In genomic region chr5:34547410-34547809, GRCm38 (mm10) we compare ENCODE assay signal across 8 mouse cellular contexts. TPM values are rescaled to one million over a fixed set of nuclear protein-coding genes. Genes with fewer than 3 reads are reported as not detected.
A peak's percentile ranks its signal among the peaks of the same experiment; 100 is the strongest.
DNase-seq lines count a peak whose midpoint lies in the region; ATAC-seq and TF ChIP-seq lines count a peak whose summit lies in the region.

No protein-coding gene starts in this region.

- peak; percentile 60 for DNase-seq in kidney, adult 2 months
- DNase-seq in ES-CJ7 (ENCODE audit: low read depth, low spot score) = peak; percentile 70
- DNase-seq in embryo, embryonic 10 days (ENCODE audit: low spot score) = peak; percentile 68
- DNase-seq in lung, postnatal 36 days = peak; percentile 75
- no peak for DNase-seq in heart, embryonic 10.5 days (ENCODE audit: low spot score)

- H3K9ac ChIP-seq in kidney, embryonic 16.5 days (replicated peaks; ENCODE audit: low read length) = no peak overlapping the region
- H3K9ac ChIP-seq in forebrain, embryonic 15.5 days (replicated peaks) = no peak overlapping the region

- no peaks in the 10 kb centered on the region for H3K27me3 ChIP-seq in kidney, adult 2 months (replicated peaks; ENCODE audit: control insufficient read depth, insufficient read depth, low read length)
- no peaks in the 10 kb centered on the region for H3K27me3 ChIP-seq in kidney, embryonic 16.5 days (ENCODE audit: insufficient read depth, low read length)
- peaks cover 6% of the 10 kb centered on the region; the same call in 1 of the 2 replicates for H3K27me3 ChIP-seq in heart, embryonic 10.5 days (ENCODE audit: insufficient read depth, poor library complexity, severe bottlenecking)
- no peaks in the 10 kb centered on the region for H3K27me3 ChIP-seq in forebrain, embryonic 15.5 days

- H3K27ac ChIP-seq in kidney, adult 2 months (ENCODE audit: insufficient read depth, low read depth, low read length) = no peak overlapping the region
- H3K27ac ChIP-seq in kidney, embryonic 16.5 days (ENCODE audit: low read length) = no peak overlapping the region
- no peak overlapping the region for H3K27ac ChIP-seq in heart, embryonic 10.5 days
- H3K27ac ChIP-seq in forebrain, embryonic 15.5 days (replicated peaks) = no peak overlapping the region

- no peak for ATAC-seq in kidney, embryonic 16.5 days (ENCODE audit: low FRiP score, low TSS enrichment)
- no peak for ATAC-seq in monocyte, adult 5-6 weeks (replicated peaks; ENCODE audit: insufficient number of reproducible peaks, low FRiP score, low TSS enrichment, poor library complexity, severe bottlenecking)
- ATAC-seq in forebrain, embryonic 15.5 days (replicated peaks) = no peak

- TF ChIP-seq POLR2A in kidney, adult 2 months (IDR thresholded peaks at IDR 0.05; ENCODE audit: low read depth, low read length) = no peak

- 0 out of 2 replicates have a peak, but pooled peaks cover 3% of the 10 kb centered on the region for H3K4me1 ChIP-seq in kidney, adult 2 months (ENCODE audit: control insufficient read depth, insufficient read depth, low read length)
- peaks cover 6% of the 10 kb centered on the region for H3K4me1 ChIP-seq in kidney, embryonic 16.5 days (ENCODE audit: insufficient read depth, low read length)
- peaks cover 13% of the 10 kb centered on the region for H3K4me1 ChIP-seq in heart, embryonic 10.5 days
- peaks cover 22% of the 10 kb centered on the region for H3K4me1 ChIP-seq in forebrain, embryonic 15.5 days

- no peak overlapping the region for H3K4me2 ChIP-seq in kidney, embryonic 16.5 days (replicated peaks; ENCODE audit: low read depth, low read length)
- no peak overlapping the region for H3K4me2 ChIP-seq in forebrain, embryonic 15.5 days (replicated peaks)

- no peaks in the 10 kb centered on the region for H3K9me3 ChIP-seq in kidney, embryonic 16.5 days (ENCODE audit: low read length)
- no peaks in the 10 kb centered on the region for H3K9me3 ChIP-seq in heart, embryonic 10.5 days
- no peaks in the 10 kb centered on the region for H3K9me3 ChIP-seq in forebrain, embryonic 15.5 days

- H3K4me3 ChIP-seq in kidney, adult 2 months (ENCODE audit: insufficient read depth, low read depth, low read length) = no peak overlapping the region
- H3K4me3 ChIP-seq in kidney, embryonic 16.5 days (ENCODE audit: low read length) = no peak overlapping the region
- no peak overlapping the region for H3K4me3 ChIP-seq in heart, embryonic 10.5 days
- H3K4me3 ChIP-seq in forebrain, embryonic 15.5 days = no peak overlapping the region

- peak; percentile 67 for TF ChIP-seq CTCF in kidney, adult 2 months (conservative IDR thresholded peaks at IDR 0.05; ENCODE audit: insufficient read depth, insufficient read length, low read depth, low read length)

- no peaks in the 10 kb centered on the region for H3K36me3 ChIP-seq in kidney, adult 2 months (ENCODE audit: control insufficient read depth, insufficient read depth, low read length)
- H3K36me3 ChIP-seq in kidney, embryonic 16.5 days (ENCODE audit: insufficient read depth, low read length) = peaks cover 7% of the 10 kb centered on the region
- peaks cover 13% of the 10 kb centered on the region for H3K36me3 ChIP-seq in heart, embryonic 10.5 days
- H3K36me3 ChIP-seq in forebrain, embryonic 15.5 days = peaks cover 10% of the 10 kb centered on the region

RNA-seq across cellular contexts. Expression of gene Sh3bp2, which starts 21.8 kb away (rescaled TPM):
- polyA plus RNA-seq in kidney, adult 2 months (2012; rRNA removed) = 8.1 and 8.6 TPM in 2 replicates
- 5.6 and 9.5 TPM in 2 replicates for polyA plus RNA-seq in kidney, embryonic 16.5 days (2015; fragmentation: Nextera tagmentation; extraction: Ambion mirVana)
- polyA plus RNA-seq in heart, embryonic 10.5 days (2016; fragmentation: Nextera tagmentation; extraction: Ambion mirVana) = 3.6 and 6.0 TPM in 2 replicates
- 80.1 to 108 TPM (median 88.7 TPM) in 3 replicates for total RNA-seq in monocyte, adult 5-6 weeks (2017)
- 21.2 and 24.4 TPM in 2 replicates for polyA plus RNA-seq in forebrain, embryonic 15.5 days (2015; fragmentation: Nextera tagmentation; extraction: Ambion mirVana)

RNA-seq across cellular contexts. Expression of gene Add1, which starts 26.1 kb away (rescaled TPM):
- 129 and 135 TPM in 2 replicates for polyA plus RNA-seq in kidney, adult 2 months (2012; rRNA removed)
- polyA plus RNA-seq in kidney, embryonic 16.5 days (2015; fragmentation: Nextera tagmentation; extraction: Ambion mirVana) = 217 and 219 TPM in 2 replicates
- polyA plus RNA-seq in heart, embryonic 10.5 days (2016; fragmentation: Nextera tagmentation; extraction: Ambion mirVana) = 177 and 187 TPM in 2 replicates
- 174 to 248 TPM (median 209 TPM) in 3 replicates for total RNA-seq in monocyte, adult 5-6 weeks (2017)
- 205 and 222 TPM in 2 replicates for polyA plus RNA-seq in forebrain, embryonic 15.5 days (2015; fragmentation: Nextera tagmentation; extraction: Ambion mirVana)

RNA-seq across cellular contexts. Expression of gene Tnip2, which starts 33.6 kb away (rescaled TPM):
- 11.4 and 13.6 TPM in 2 replicates for polyA plus RNA-seq in kidney, adult 2 months (2012; rRNA removed)
- polyA plus RNA-seq in kidney, embryonic 16.5 days (2015; fragmentation: Nextera tagmentation; extraction: Ambion mirVana) = 22.6 and 25.0 TPM in 2 replicates
- 9.9 and 14.6 TPM in 2 replicates for polyA plus RNA-seq in heart, embryonic 10.5 days (2016; fragmentation: Nextera tagmentation; extraction: Ambion mirVana)
- total RNA-seq in monocyte, adult 5-6 weeks (2017) = 62.3 to 78.2 TPM (median 78.0 TPM) in 3 replicates
- polyA plus RNA-seq in forebrain, embryonic 15.5 days (2015; fragmentation: Nextera tagmentation; extraction: Ambion mirVana) = 6.4 and 7.0 TPM in 2 replicates
